Mouse (Mus musculus) 3134 (cell line): ENCODE measurements around the gene Diras1.
A peak's percentile ranks its signal among the peaks of the same experiment; 100 is the strongest.
"Not testable (repeated sequence)": the region's sequence is repeated elsewhere in the genome, so short reads cannot be mapped to it uniquely, and the experiment has no call there.

Source experiments
- DNase-seq: peaks from one replicate; pipeline ENCODE4 v3.0.0-alpha.2; 2011; ENCODE audit warnings: low spot score; ENCODE audit not compliant: insufficient read length; ENCODE audit errors: extremely low read depth

Gene Diras1

DNA sequence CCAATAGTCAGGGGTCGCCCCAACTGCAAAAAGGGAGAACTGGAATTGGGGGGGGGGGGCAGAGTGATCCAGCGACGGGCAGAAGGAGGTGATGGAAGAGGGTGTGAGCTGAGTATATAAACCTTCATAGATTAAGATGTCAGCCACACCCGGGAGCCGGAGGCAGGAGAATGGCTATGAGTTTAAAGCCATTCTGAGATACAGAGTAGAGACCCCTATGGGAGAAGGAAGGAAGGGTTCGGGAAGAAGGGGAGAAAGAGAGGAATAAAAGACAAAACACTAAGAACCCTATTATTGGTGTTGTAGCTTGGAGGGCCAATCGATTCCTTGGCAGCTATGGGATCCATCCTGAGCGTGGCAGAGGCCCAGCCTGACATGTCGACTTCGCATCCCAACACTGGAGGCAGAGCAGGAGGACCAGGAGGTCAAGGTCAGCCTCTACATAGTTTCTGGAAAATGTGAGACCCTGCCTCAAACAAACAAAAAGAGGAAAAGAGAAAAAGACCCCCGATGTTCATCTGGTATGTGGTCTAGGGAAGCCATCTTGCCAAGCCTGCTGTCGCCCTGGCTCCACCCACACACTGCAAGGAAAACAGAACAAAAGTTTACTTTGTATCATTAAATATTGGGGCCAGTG is at the start of gene Diras1:
Diras1 (minus strand) TSS at position 24 of the 637 bp plus-strand sequence.
- no peak for DNase-seq

DNA sequence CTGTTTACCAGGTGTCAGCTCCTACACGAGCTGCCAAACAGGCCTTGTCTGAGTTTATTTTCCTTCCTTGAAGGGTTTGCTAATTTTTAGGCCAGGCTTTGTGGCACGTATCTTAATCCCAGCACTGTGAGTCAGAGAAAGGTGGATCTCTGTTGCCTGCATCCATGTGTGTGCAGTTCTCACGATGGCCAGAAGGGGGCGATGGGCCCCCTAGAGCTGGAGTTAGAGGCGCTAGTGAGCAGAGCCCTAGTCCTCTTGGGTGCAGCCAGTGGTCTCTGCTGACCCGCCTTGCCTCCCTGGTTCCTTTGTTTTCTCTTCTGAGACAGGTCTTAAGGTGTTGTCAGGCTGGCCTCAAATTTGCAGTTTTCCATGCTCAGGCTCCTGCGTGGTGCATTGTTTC is 48.0 kb upstream of the Diras1 start:
- no peak for DNase-seq

DNA sequence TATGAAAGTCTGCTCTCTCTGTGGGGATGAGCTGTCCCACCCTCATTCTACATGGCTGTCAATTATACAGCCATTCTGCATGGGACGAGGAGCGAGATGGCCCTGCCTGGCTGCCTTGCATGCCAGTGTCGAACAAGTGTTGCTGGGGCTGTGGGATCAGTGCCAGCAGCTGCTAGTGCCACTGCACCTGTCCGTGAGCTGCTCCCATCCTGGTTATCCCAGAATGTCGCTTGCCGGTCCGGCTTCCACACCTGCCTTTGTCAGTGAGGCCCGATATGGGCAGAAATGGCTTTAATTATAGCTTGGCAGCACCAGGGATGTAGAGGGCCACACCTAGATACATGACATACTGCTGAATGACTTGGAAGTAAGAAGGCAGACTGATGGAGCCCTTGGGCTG is 46.8 kb upstream of the Diras1 start:
- no peak for DNase-seq

DNA sequence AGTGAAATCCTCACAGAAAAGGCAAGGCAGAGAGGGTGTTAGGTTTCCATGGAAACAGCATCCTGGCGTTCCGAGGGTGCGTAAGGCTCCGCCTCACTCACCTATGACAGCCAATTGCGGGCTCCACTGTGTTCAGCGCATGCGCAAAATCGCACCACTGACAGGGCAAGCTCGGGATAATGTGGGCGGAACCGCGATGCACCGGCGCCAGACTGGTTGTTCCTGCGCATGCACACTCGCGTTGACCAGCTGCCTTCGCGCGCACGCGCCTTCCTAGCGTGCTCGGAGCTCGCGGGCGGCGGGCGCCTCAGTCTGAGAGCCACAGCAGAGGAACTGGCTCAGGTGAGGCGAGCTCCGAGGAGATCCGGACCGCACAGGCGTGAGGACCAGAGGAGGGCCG is 44.4 kb upstream of the Diras1 start, which contains the start of gene Thop1:
Thop1 (plus strand) TSS at position 200 of the 400 bp plus-strand sequence.
- peak; percentile 97 for DNase-seq

DNA sequence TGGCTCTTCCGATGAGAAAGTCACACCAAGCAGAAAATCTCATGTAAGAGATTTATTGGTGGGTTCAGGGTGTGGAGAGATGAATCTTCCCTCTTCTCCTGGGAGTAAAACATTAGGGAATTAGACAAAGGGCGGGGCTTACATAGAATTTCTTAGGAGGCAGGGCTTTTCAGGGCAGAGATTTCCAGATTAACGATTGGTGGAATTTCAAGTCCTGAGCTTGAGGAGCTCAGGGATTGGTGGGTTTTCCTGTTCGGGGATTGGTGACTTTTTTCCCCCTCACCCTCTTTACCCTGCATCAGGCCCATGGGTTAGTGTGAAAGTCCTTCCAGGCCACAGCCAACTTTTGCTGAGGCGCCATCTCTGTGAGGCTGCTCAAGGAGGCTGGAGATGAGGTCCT is 43.2 kb upstream of the Diras1 start:
- no peak for DNase-seq

DNA sequence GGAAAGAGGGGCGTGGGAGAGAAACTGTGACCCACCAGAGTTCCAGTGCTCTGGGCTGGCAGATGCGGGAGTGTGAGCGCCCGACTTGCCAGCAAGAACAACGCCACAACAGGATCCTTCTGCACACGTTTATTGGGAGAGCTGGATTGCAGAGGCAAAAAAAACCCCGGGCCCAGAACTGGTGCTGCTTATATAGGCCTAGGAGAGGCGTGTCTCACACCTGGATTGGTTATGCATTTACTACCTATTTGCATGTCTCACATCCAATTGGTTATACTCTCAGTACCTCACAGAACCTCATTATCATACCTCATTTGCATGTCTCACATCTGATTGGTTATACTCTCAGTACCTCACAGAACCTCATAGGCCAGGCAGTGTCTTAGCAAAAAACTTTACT is 39.1 kb upstream of the Diras1 start:
- DNase-seq = not testable (repeated sequence)

DNA sequence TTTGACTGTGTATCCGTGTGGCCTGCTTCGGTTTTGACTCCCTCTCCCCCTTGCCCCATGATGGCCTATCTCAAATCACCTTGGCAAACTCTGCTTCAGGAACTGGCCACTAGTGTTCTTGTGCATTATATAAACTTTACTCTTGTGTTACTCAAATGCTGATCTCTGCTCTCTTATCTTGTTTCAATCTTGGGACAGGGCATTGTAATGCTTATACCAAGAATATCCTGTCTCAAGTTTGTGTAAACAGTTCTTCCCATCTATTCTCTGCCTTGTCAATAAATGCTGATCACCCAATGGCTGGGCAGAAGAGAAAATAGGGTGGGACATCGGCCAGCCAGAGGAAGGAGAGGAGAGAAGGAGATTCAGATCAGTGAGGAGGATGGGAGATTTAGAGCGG is 37.2 kb upstream of the Diras1 start:
- DNase-seq = no peak

DNA sequence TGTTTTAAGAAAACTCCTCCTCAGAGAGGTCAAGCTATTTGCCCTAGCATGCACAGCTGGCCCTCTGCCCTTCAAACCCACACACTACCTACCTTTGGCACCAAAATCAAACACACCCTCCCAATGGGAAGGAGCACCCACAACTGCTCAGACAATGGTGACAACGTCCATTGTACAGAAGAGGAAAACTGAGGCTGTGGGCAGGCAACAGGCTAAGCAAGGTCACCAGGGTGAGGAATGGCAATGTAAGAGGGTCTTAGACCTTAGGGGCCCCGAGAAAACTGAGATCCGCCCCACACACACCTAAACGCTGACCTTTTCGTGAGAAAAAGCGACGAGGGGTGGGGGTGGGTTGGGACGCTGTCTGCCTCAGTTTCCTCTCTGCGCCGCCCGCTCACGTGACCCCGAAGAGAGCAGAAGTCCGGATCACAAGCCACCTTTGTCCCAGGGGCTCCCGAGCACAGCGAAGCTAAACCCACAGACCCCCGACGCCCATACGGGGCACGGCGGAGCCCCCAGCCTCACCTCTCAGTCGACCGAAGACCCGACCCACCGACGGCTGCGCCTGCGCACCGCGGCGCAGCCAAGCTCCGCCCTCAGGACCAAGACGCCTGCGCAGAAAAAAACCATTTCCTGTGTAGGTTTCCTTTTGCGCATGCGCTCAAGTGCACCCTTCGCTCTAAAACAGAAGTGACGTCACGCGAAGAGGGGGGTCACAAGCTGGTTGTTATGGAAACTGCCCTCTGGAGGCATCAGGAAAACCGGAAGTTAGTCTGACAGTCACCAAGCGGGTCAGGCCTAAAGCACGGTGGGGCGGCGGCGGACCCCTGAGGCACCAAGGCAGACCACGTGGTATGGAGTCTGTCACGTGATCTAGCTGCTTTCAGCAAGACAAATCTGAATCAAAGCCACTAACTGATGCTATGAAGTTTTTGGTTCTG is 34.4 kb upstream of the Diras1 start, which contains the start of gene Sgta:
Sgta (minus strand) TSS at position 579 of the 941 bp plus-strand sequence.
- DNase-seq = peak; percentile 97

DNA sequence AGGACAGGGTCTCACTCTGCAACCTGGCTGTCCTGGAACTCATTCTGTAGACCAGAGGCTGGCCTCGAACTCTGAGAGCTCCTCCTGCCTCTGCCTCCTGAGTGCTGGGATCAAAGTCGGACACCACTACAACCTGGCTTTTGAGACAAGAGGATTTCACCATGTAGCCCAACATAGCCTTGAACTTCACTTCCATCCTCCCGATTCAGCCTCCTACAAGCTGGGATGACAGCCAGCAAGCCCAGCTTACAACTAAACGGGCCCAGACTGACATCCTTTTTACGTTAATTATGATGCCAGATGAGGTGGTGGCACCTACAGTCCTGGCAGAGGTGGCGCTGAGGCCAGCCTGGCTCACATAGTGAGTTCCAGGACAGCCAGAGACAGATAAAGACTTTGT is 33.4 kb upstream of the Diras1 start:
- DNase-seq = no peak

DNA sequence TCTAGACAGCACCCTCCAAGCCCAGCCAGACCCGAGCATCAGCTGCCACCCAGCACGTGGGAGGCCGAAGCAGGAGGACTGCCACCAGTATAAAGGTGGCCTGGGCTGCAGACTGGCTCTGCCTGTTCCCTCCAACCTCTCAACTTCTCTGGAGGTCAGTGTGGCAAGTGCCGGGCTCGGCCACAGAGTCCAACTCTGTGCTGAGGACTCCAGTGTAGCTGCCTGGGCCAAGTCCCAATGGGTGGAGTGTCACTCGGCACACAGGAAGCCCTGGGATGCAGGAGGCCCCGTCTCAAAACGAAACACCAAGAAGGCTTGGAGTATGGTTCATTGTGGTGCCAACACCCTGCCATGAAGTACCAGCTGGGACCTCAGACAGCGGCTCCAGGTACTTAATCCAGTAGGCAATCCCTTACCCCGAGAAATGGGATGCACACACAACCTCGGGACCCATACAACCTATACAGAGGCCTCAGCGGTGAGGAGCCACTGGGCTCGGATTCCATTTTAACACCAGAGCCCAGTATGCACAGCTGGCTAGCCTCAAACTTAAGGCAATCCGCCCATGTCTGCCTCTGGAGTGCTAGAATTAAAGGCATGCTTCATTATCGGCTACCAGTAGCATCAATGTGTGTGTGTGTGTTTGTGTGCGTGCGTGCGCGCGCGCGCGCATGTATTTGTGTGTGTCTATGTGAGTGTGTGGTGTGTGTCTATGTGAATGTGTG is 32.1 kb upstream of the Diras1 start:
- no peak for DNase-seq

DNA sequence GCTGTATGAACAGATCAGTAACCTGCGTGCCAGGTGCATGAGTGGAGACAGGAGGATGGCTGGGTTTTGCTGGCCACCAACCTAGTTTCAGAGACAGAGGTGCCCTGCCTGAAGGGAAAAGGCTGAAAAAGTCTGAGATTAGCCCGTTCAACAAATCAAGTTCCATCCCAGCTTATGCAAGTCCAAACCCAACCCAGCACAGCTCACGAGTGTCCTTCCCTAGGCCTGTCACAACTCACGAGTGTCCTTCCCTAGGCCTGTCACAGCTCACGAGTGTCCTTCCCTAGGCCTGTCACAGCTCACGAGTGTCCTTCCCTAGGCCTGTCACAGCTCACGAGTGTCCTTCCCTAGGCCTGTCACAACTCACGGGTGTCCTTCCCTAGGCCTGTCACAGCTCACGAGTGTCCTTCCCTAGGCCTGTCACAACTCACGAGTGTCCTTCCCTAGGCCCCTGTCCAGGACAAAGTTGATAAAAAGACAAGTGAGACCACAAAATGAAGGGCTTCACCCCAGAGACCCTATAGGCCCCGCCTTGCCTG is 30.4 kb upstream of the Diras1 start:
- not testable (repeated sequence) for DNase-seq

DNA sequence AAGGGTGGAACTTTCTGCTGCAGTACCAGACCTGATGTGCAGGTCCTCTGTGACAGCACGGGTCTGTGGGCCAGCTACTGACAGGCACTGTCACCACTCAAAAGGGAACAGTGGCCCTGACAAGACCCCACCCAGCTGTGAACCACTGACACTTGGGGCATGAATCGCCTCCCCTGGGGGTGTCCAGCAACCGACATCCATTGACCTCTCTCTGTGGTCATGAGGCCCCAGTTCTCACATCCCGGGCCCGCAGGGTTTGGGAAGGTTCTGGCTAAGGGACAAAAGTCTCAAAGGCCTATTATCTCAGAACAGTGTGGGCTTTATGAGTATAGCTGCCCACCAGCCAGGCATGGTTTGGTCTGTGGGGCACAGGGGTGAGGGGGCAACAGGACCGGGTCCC is 29.7 kb upstream of the Diras1 start:
- no peak for DNase-seq

DNA sequence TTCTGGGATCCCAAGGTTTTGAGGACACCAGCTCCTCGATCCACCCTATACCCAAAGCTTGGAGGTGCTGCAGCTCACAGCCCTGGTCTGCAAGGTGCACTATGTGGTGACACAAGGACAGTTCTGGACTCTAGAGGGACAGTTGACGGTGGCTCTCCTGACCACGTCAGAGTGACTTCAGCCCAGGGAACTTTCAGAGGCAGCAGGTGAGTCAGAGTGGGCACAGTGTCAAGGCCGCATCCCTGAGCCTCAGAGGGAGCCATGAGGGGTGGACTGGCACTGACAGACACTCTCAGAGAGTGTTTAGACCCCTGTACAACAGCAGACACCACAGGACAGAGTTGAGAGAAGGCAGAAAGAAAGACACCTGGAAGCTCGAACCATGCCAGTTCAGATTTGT is 27.1 kb upstream of the Diras1 start:
- no peak for DNase-seq

DNA sequence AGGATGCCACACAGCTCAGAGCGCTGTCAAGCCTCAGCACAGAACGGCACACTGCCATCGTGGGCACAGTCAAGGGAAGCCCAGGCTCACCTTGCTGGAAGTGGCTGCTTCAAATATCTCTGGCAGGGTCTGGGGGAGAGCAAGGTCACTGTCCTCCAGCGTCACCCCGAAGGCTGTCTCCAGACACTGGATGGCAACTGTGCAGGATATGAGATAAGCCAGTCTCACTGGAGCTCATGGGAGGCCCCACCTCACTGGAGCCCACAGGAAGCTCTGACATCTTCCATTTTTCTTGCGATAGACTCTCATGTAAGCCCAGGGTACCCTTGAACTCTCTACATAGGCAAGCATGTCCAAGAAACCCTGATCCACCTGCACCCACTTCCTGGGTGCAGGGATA is 25.7 kb upstream of the Diras1 start:
- no peak for DNase-seq

DNA sequence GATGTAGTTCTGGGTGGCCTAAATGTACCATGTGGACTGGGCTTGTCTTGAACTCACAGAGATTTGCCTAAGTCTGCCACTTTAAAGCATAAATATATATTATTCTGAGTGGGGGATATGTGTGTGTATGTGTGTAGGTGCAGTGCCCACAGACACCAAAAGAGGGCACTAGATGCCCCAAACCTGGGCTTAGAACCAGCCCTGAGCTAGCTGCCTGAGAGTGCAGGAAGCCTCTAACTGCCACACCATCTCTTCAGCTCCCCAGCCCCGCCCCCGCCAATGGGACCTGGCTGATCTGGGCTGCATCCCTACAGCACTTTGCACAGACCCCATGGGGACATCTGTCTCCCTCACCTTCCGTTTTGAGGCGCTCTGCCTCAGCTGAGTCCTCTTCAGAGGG is 25.2 kb upstream of the Diras1 start:
- DNase-seq = no peak

DNA sequence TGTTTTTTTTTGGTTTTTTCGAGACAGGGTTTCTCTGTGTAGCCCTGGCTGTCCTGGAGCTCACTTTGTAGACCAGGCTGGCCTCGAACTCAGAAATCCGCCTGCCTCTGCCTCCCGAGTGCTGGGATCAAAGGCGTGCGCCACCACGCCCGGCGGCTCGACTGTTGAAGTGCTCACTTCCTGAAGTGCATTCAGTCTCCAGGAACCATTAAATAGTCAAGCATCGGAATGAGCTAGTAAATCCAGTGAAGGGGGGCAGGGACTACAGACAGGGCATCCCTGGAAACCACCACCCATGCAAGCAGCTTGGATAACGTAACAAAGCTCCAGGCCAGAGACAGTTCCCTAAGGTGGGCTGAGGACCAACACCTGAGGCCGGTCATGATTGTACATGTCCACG is 19.8 kb upstream of the Diras1 start:
- not testable (repeated sequence) for DNase-seq

DNA sequence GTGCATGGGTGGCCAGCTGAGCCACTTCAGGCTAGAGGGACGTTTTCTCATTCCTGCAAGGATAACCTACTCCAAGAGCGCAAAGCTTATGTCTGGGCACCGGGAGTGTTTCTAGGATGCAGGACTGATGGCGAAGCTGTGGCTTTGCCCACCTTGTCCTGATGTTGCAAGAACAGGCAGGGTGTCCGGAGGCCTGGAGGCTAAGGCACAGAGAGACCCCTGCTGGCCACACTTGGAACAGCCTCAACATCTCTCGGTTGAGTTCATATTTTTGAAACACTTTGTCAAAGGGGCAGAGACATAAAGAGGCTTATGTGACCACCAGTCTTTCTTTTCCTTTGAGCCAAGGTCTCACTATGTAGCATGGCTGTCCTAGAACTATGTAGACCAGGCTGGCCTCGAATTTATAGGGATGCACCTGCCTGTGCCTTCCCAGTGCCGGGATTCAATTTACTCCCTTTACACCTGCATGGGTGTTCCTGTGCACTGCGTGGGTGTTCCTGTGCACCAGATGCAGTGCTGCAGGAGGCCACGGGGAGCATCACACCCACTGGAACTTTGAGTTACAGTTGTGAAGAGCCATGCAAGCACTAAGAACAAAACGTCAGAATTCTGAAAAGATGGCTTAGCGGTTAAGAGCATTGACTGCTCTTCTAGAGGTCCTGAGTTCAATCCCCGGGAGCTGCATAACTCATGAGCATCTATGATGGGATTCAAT is 16.2 kb upstream of the Diras1 start:
- DNase-seq = no peak

DNA sequence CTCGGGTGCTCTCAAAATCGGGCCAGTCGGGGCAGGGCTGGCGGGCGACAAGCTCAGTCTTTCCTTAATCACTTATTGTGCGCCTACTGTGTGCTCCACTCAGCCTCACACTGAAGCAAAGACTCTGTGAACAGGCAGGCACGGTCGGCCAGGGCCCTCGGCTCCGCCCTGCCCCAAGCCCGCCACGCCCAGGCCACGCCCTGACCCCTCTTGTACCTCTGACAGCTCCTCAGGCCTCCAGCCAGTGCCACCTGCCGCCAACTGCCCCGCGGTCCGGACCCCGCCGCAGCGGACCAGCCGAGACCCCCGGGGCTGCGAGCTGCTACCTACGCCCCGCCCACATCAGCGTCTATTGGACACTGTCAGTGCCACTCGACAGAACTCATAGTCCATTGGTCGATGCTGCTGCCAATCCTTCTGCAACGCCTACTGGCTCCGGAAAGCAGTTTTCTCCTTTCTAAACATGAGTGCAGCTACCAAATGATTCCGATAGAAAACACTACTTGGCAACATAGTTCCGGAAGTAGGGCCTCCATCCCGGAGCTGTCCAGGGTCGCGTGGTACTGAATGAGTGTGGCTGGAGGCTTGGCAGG is 11.6 kb upstream of the Diras1 start, which contains the start of gene Slc39a3:
Slc39a3 (minus strand) TSS at position 439 of the 593 bp plus-strand sequence.
- peak; percentile 98 for DNase-seq

DNA sequence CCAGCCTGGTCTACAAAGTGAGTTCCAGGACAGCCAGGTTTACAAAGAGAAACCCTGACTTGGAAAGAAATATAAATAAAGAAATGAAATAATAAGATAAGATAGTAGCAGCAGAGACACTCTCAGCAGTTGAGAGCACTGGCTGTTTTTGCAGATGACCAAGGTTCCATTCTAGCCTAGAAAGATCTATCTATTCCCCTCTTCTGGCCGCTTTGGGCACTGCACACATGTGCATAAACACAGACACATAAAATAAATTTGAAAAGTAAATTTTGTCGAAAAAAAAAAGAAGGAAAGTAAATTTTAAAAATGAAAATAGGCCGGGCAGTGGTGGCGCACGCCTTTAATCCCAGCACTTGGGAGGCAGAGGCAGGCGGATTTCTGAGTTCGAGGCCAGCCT is 10.8 kb upstream of the Diras1 start:
- no peak for DNase-seq

DNA sequence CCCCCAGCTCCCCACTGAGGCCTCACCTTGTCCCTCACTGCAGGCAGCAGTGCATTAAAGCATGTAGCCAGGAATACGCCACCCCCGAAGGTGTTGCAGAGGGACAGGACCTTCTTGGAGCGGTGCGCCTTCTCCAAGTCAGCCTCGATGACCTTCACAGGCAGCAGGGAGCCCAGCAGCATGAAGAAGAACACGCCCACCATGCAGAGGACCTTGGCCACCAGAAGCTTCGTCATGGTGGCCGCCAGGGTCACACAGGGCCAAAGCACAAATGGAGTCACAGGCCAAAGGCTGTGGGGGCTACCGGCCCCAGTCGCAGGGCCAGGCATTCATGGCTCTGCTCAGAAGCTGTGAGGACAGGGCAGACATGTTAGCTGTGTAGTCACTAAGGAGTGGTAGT is 8.1 kb upstream of the Diras1 start:
- DNase-seq = no peak
